Mouse (Mus musculus) gastrocnemius, adult 2 months (tissue): ENCODE measurements around the gene Mau2. TPM values are rescaled to one million over a fixed set of nuclear protein-coding genes. Genes with fewer than 3 reads are reported as not detected.
A peak's percentile ranks its signal among the peaks of the same experiment; 100 is the strongest.
"Not testable (repeated sequence)": the region's sequence is repeated elsewhere in the genome, so short reads cannot be mapped to it uniquely, and the experiment has no call there.

Source experiments
- DNase-seq: peaks from one replicate; pipeline ENCODE4 v3.0.0; 2022
- H3K27ac ChIP-seq: fragments of 200-600 bp; 2 replicates; pipeline ENCODE4 v1.8.1; 2022; ENCODE audit warnings: mild to moderate bottlenecking
- H3K4me3 ChIP-seq: fragments of 200-600 bp; 2 replicates; pipeline ENCODE4 v1.8.1; 2022; ENCODE audit warnings: mild to moderate bottlenecking, moderate library complexity
- CTCF ChIP-seq: fragments of 200-600 bp; IDR thresholded peaks from 2 replicates; pipeline ENCODE4 v1.8.1; 2022; ENCODE audit warnings: antibody characterized with exemption, mild to moderate bottlenecking, moderate library complexity
- intact Hi-C: fragments of 180-260 bp; cut with DNase I; formaldehyde crosslinking; loops from one replicate; pipeline ENCODE4 v1.15.1; 2025
- total RNA-seq, 2 experiments: library from RNA; stranded (reverse); gene quantifications; 2 replicates each; pipeline ENCODE4 v1.2.3; 2021

Gene Mau2
- total RNA-seq, 2 experiments from 2014 or later = 24.8 to 31.0 TPM

GRCm38 (mm10) chr8:70072441-70073069, 30.0 kb upstream of the Mau2 start, which contains the start of gene Tm6sf2:
Gene Tm6sf2, plus strand, starts transcription at chr8:70072924.
- peak within 1 kb of the TSS; percentile 64 for H3K4me3 ChIP-seq
- TF ChIP-seq CTCF = no peak
- H3K27ac ChIP-seq = peak within 1 kb of the TSS; percentile 67
- DNase-seq = peak; percentile 58
- intact Hi-C loops = no loop called here

- TF ChIP-seq CTCF = no peak
- no peak overlapping the region for H3K4me3 ChIP-seq
- intact Hi-C loops = no loop called here
- H3K27ac ChIP-seq = peak overlapping the region; percentile 48
- DNase-seq = no peak
Measured at GRCm38 (mm10) chr8:70071836-70072440, 29.4 kb upstream of the Mau2 start.

GRCm38 (mm10) chr8:70057721-70058120, 15.2 kb upstream of the Mau2 start:
- no peak overlapping the region for H3K27ac ChIP-seq
- H3K4me3 ChIP-seq = no peak overlapping the region
- intact Hi-C loops = no loop called here
- no peak for DNase-seq
- no peak for TF ChIP-seq CTCF

- DNase-seq, intact Hi-C loops, H3K4me3 ChIP-seq, H3K27ac ChIP-seq: not testable (repeated sequence)
Measured at GRCm38 (mm10) chr8:70050434-70050833, 7.9 kb upstream of the Mau2 start.

GRCm38 (mm10) chr8:70049662-70050061, 7.1 kb upstream of the Mau2 start:
- no peak for TF ChIP-seq CTCF
- intact Hi-C loops = no loop called here

GRCm38 (mm10) chr8:70043996-70044395, 1.5 kb upstream of the Mau2 start:
- intact Hi-C loops = no loop called here

More at GRCm38 (mm10) chr8:70049662-70050061, 7.1 kb upstream of the Mau2 start:
- DNase-seq = no peak
- Histone ChIP-seq H3K27ac (no peak overlapping the region), H3K4me3 (no peak overlapping the region)

GRCm38 (mm10) chr8:70041885-70042546, 518 bp downstream of the Mau2 start:
- intact Hi-C loops = no loop called here
- Histone ChIP-seq H3K4me3 (peak overlapping the region; percentile 99), H3K27ac (peak overlapping the region; percentile 99)
- no peak for DNase-seq
- no peak for TF ChIP-seq CTCF

More at GRCm38 (mm10) chr8:70043996-70044395, 1.5 kb upstream of the Mau2 start:
- no peak for TF ChIP-seq CTCF
- DNase-seq = no peak
- H3K27ac ChIP-seq = no peak overlapping the region
- peak overlapping the region; percentile 99 for H3K4me3 ChIP-seq

GRCm38 (mm10) chr8:70037994-70038393, 4.5 kb downstream of the Mau2 start:
- Histone ChIP-seq H3K27ac (no peak overlapping the region), H3K4me3 (no peak overlapping the region)
- DNase-seq = no peak
- intact Hi-C loops = no loop called here
- TF ChIP-seq CTCF = no peak

- peak; percentile 33 for DNase-seq
- intact Hi-C loops = no loop called here
- TF ChIP-seq CTCF = no peak
- Histone ChIP-seq H3K4me3 (no peak overlapping the region), H3K27ac (peak overlapping the region; percentile 76)
Measured at GRCm38 (mm10) chr8:70030255-70030654, 12.3 kb downstream of the Mau2 start.

GRCm38 (mm10) chr8:70026151-70026550, 16.4 kb downstream of the Mau2 start:
- TF ChIP-seq CTCF = no peak
- no peak for DNase-seq
- intact Hi-C loops = no loop called here
- no peak overlapping the region for H3K27ac ChIP-seq
- H3K4me3 ChIP-seq = no peak overlapping the region

GRCm38 (mm10) chr8:70023596-70023995, 18.9 kb downstream of the Mau2 start:
- Histone ChIP-seq H3K4me3 (no peak overlapping the region), H3K27ac (no peak overlapping the region)
- intact Hi-C loops = no loop called here
- TF ChIP-seq CTCF = no peak
- no peak for DNase-seq

GRCm38 (mm10) chr8:70015017-70015416, 27.5 kb downstream of the Mau2 start:
- intact Hi-C loops = no loop called here
- no peak overlapping the region for H3K4me3 ChIP-seq
- DNase-seq = no peak
- no peak overlapping the region for H3K27ac ChIP-seq
- TF ChIP-seq CTCF = no peak

GRCm38 (mm10) chr8:70012763-70013162, 29.8 kb downstream of the Mau2 start:
- H3K27ac ChIP-seq = no peak overlapping the region
- TF ChIP-seq CTCF = no peak

More at GRCm38 (mm10) chr8:70012763-70013162, 29.8 kb downstream of the Mau2 start:
- intact Hi-C loops = no loop called here
- H3K4me3 ChIP-seq = no peak overlapping the region
- DNase-seq = no peak
